Mouse (Mus musculus) MEL (cell line): Measurements from ENCODE around the gene Scyl2. TPM values are rescaled to one million over a fixed set of nuclear protein-coding genes. Genes with fewer than 3 reads are reported as not detected.

Experiments used
- DNase-seq: peaks from one replicate; pipeline ENCODE4 v3.0.0; 2011; ENCODE audit warnings: low read depth, low spot score
- H3K27ac ChIP-seq: 2 replicates; pipeline ENCODE4 v1.5.1; 2012; ENCODE audit warnings: low read depth, mild to moderate bottlenecking, control low read depth, low read length, moderate library complexity; ENCODE audit not compliant: control insufficient read depth
- H3K27me3 ChIP-seq, 2 experiments: fragments of 150-350 bp in 1 of 2; sonication (generic) in 1 of 2; 2 replicates each; pipeline ENCODE4 v1.6.1; 2012; ENCODE audit warnings: low read length in 2 of 2, mild to moderate bottlenecking in 2 of 2, improper control_type of control experiment in 1 of 2, moderate library complexity in 1 of 2; ENCODE audit not compliant: insufficient read depth in 2 of 2, control insufficient read depth in 1 of 2
- H3K36me3 ChIP-seq, 2 experiments: 2 replicates each; pipeline ENCODE4 v1.6.1; 2012 to 2014; ENCODE audit warnings: low read length in 2 of 2, improper control_type of control experiment in 1 of 2, inconsistent platforms in 1 of 2, mild to moderate bottlenecking in 1 of 2; ENCODE audit not compliant: insufficient read depth in 2 of 2, control insufficient read depth in 1 of 2
- H3K4me1 ChIP-seq, 2 experiments: fragments of 150-350 bp in 1 of 2; sonication (generic) in 1 of 2; 2 replicates each; pipeline ENCODE4 v1.6.1; 2012; ENCODE audit warnings: low read length in 2 of 2, improper control_type of control experiment in 1 of 2, mild to moderate bottlenecking in 1 of 2; ENCODE audit not compliant: insufficient read depth in 2 of 2, control insufficient read depth in 1 of 2
- H3K4me3 ChIP-seq, 2 experiments: fragments of 150-350 bp in 1 of 2; sonication (generic) in 1 of 2; 2 replicates each; pipeline ENCODE4 v1.5.1; 2012; ENCODE audit warnings: low read depth in 2 of 2, low read length in 2 of 2, mild to moderate bottlenecking in 2 of 2, moderate library complexity in 2 of 2, control low read depth in 1 of 2, improper control_type of control experiment in 1 of 2; ENCODE audit not compliant: control insufficient read depth in 1 of 2, insufficient read depth in 1 of 2
- H3K79me2 ChIP-seq: 2 replicates; pipeline ENCODE4 v1.6.1; 2012; ENCODE audit warnings: mild to moderate bottlenecking, low read length, moderate library complexity; ENCODE audit not compliant: control insufficient read depth, poor library complexity, insufficient read depth
- H3K9ac ChIP-seq: 2 replicates; pipeline ENCODE4 v1.6.1; 2012; ENCODE audit warnings: low read depth, mild to moderate bottlenecking, control low read depth, low read length, moderate library complexity; ENCODE audit not compliant: control insufficient read depth, poor library complexity, severe bottlenecking
- H3K9me3 ChIP-seq: fragments of 150-350 bp; sonication (generic); replicated peaks from 2 replicates; pipeline ENCODE4 v1.6.1; 2012; ENCODE audit warnings: mild to moderate bottlenecking, low read length, improper control_type of control experiment, moderate library complexity; ENCODE audit not compliant: insufficient read depth
- BHLHE40 ChIP-seq: IDR thresholded peaks from 2 replicates; pipeline ENCODE4 v1.6.1; 2012; ENCODE audit warnings: low read depth, mild to moderate bottlenecking, inconsistent platforms, low read length, improper control_type of control experiment, borderline replicate concordance
- CHD1 ChIP-seq: IDR thresholded peaks from 2 replicates; pipeline ENCODE4 v1.6.1; 2012; ENCODE audit warnings: low read depth, mild to moderate bottlenecking, inconsistent platforms, low read length, improper control_type of control experiment
- CHD2 ChIP-seq: IDR thresholded peaks from 2 replicates; pipeline ENCODE4 v1.6.1; 2011; ENCODE audit warnings: low read length, improper control_type of control experiment
- CTCF ChIP-seq, 3 experiments: IDR thresholded peaks in 2 of 3; conservative IDR thresholded peaks in 1 of 3; 2 replicates each; pipeline ENCODE4 v1.5.1; 2011 to 2012; ENCODE audit warnings: low read length in 3 of 3, low read depth in 2 of 3, mild to moderate bottlenecking in 2 of 3, improper control_type of control experiment in 1 of 3, inconsistent platforms in 1 of 3, mixed read lengths in 1 of 3, moderate library complexity in 1 of 3; ENCODE audit not compliant: control insufficient read depth in 1 of 3, insufficient read depth in 1 of 3, poor library complexity in 1 of 3, severe bottlenecking in 1 of 3
- E2F4 ChIP-seq: IDR thresholded peaks from 2 replicates; pipeline ENCODE4 v1.6.1; 2011; ENCODE audit warnings: low read depth, low read length, improper control_type of control experiment, borderline replicate concordance
- EP300 ChIP-seq, 2 experiments: IDR thresholded peaks; 2 replicates each; pipeline ENCODE4 v1.6.1; 2011; ENCODE audit warnings: improper control_type of control experiment in 2 of 2, low read length in 2 of 2, low read depth in 1 of 2, mild to moderate bottlenecking in 1 of 2
- ETS1 ChIP-seq: IDR thresholded peaks from 2 replicates; pipeline ENCODE4 v1.6.1; 2012; ENCODE audit warnings: low read depth, mild to moderate bottlenecking, inconsistent platforms, low read length, improper control_type of control experiment, moderate library complexity
- GABPA ChIP-seq: IDR thresholded peaks from 2 replicates; pipeline ENCODE4 v1.6.1; 2012; ENCODE audit warnings: low read depth, mild to moderate bottlenecking, inconsistent platforms, low read length, improper control_type of control experiment, moderate library complexity
- GATA1 ChIP-seq: IDR thresholded peaks from 2 replicates; pipeline ENCODE4 v1.6.1; 2011; ENCODE audit warnings: low read depth, low read length, improper control_type of control experiment
- JUND ChIP-seq: IDR thresholded peaks from 2 replicates; pipeline ENCODE4 v1.6.1; 2011; ENCODE audit warnings: low read depth, mild to moderate bottlenecking, improper control_type of control experiment, low read length
- MAX ChIP-seq: IDR thresholded peaks from 2 replicates; pipeline ENCODE4 v1.6.1; 2011; ENCODE audit warnings: low read length, improper control_type of control experiment
- MAZ ChIP-seq: IDR thresholded peaks from 2 replicates; pipeline ENCODE4 v1.6.1; 2012; ENCODE audit warnings: low read depth, mild to moderate bottlenecking, inconsistent platforms, low read length, improper control_type of control experiment
- MEF2A ChIP-seq: IDR thresholded peaks from 2 replicates; pipeline ENCODE4 v1.6.1; 2014; ENCODE audit warnings: low read depth, mild to moderate bottlenecking, inconsistent platforms, low read length, improper control_type of control experiment; ENCODE audit not compliant: poor library complexity, insufficient replicate concordance, severe bottlenecking; ENCODE audit errors: extremely low read depth
- MXI1 ChIP-seq: IDR thresholded peaks from 2 replicates; pipeline ENCODE4 v1.6.1; 2011; ENCODE audit warnings: mild to moderate bottlenecking, low read depth, low read length, improper control_type of control experiment
- MYB ChIP-seq: IDR thresholded peaks from 2 replicates; pipeline ENCODE4 v1.6.1; 2011; ENCODE audit warnings: mild to moderate bottlenecking, low read depth, low read length, improper control_type of control experiment
- MYC ChIP-seq: IDR thresholded peaks from 2 replicates; pipeline ENCODE4 v1.6.1; 2011; ENCODE audit warnings: low read depth, mild to moderate bottlenecking, low read length, improper control_type of control experiment, moderate library complexity
- NELFE ChIP-seq: IDR thresholded peaks from 2 replicates; pipeline ENCODE4 v1.6.1; 2011; ENCODE audit warnings: low read depth, low read length, improper control_type of control experiment
- POLR2A ChIP-seq, 2 experiments: IDR thresholded peaks; 2 replicates each; pipeline ENCODE4 v1.6.1; 2011 to 2012; ENCODE audit warnings: low read length in 2 of 2, mild to moderate bottlenecking in 2 of 2, control low read depth in 1 of 2, improper control_type of control experiment in 1 of 2, low read depth in 1 of 2, moderate library complexity in 1 of 2; ENCODE audit not compliant: control insufficient read depth in 1 of 2, insufficient read depth in 1 of 2, poor library complexity in 1 of 2
- POLR2AphosphoS2 ChIP-seq: IDR thresholded peaks from 2 replicates; pipeline ENCODE4 v1.6.1; 2011; ENCODE audit warnings: low read length, improper control_type of control experiment
- POLR2AphosphoS5 ChIP-seq: IDR thresholded peaks from 2 replicates; pipeline ENCODE4 v1.6.1; 2012; ENCODE audit warnings: low read depth, borderline replicate concordance, mild to moderate bottlenecking, inconsistent platforms, low read length, moderate library complexity, mixed read lengths
- RAD21 ChIP-seq: IDR thresholded peaks from 2 replicates; pipeline ENCODE4 v1.6.1; 2011; ENCODE audit warnings: mild to moderate bottlenecking, low read depth, low read length, improper control_type of control experiment
- RCOR1 ChIP-seq: IDR thresholded peaks from 2 replicates; pipeline ENCODE4 v1.6.1; 2012; ENCODE audit warnings: low read depth, mild to moderate bottlenecking, inconsistent platforms, low read length, improper control_type of control experiment
- SIN3A ChIP-seq: IDR thresholded peaks from 2 replicates; pipeline ENCODE4 v1.6.1; 2012; ENCODE audit warnings: low read length, improper control_type of control experiment, inconsistent platforms
- TAL1 ChIP-seq: IDR thresholded peaks from 2 replicates; pipeline ENCODE4 v1.6.1; 2012; ENCODE audit warnings: mild to moderate bottlenecking, inconsistent platforms, low read length, moderate library complexity, mixed read lengths
- TCF12 ChIP-seq: IDR thresholded peaks from 2 replicates; pipeline ENCODE4 v1.6.1; 2014; ENCODE audit warnings: low read depth, mild to moderate bottlenecking, inconsistent platforms, low read length, improper control_type of control experiment, moderate library complexity
- UBTF ChIP-seq: IDR thresholded peaks from 2 replicates; pipeline ENCODE4 v1.6.1; 2012; ENCODE audit warnings: low read depth, mild to moderate bottlenecking, inconsistent platforms, low read length, improper control_type of control experiment, moderate library complexity, borderline replicate concordance; ENCODE audit not compliant: insufficient read depth
- USF1 ChIP-seq: IDR thresholded peaks from 2 replicates; pipeline ENCODE4 v1.6.1; 2014; ENCODE audit warnings: low read depth, mild to moderate bottlenecking, inconsistent platforms, low read length, improper control_type of control experiment, moderate library complexity
- USF2 ChIP-seq, 2 experiments: IDR thresholded peaks; 2 replicates each; pipeline ENCODE4 v1.6.1; 2011 to 2012; ENCODE audit warnings: improper control_type of control experiment in 2 of 2, low read length in 2 of 2, borderline replicate concordance in 1 of 2, inconsistent platforms in 1 of 2, low read depth in 1 of 2, mild to moderate bottlenecking in 1 of 2; ENCODE audit not compliant: insufficient read depth in 1 of 2
- ZC3H11A ChIP-seq: IDR thresholded peaks from 2 replicates; pipeline ENCODE4 v1.6.1; 2012; ENCODE audit warnings: low read depth, mild to moderate bottlenecking, inconsistent platforms, low read length, improper control_type of control experiment
- ZKSCAN1 ChIP-seq: IDR thresholded peaks from 2 replicates; pipeline ENCODE4 v1.6.1; 2012; ENCODE audit warnings: low read depth, mild to moderate bottlenecking, inconsistent platforms, low read length, improper control_type of control experiment, moderate library complexity
- ZMIZ1 ChIP-seq: IDR thresholded peaks from 2 replicates; pipeline ENCODE4 v1.6.1; 2012; ENCODE audit warnings: low read depth, mild to moderate bottlenecking, inconsistent platforms, low read length, improper control_type of control experiment, moderate library complexity
- ZNF384 ChIP-seq: IDR thresholded peaks from 2 replicates; pipeline ENCODE4 v1.6.1; 2012; ENCODE audit warnings: low read depth, mild to moderate bottlenecking, inconsistent platforms, low read length, improper control_type of control experiment
- polyA plus RNA-seq, 2 experiments: library from polyadenylated mRNA; stranded (reverse) in 1 of 2; unstranded in 1 of 2; fragments of >175 nt in 1 of 2; fragments of >200 nt in 1 of 2; gene quantifications; 2 replicates each; pipeline versions ENCODE4 v1.2.1 to v1.2.4; 2012; ENCODE audit warnings: low replicate concordance in 2 of 2, low read depth in 1 of 2; ENCODE audit not compliant: insufficient read length in 2 of 2, insufficient read depth in 1 of 2, missing spikeins in 1 of 2
- total RNA-seq: library from RNA; depleted of rRNA; stranded (reverse); fragments of 300-350 nt; gene quantifications from 2 replicates; pipeline ENCODE4 v1.2.3, GENCODE M21; 2012

The Scyl2 gene
- total and polyA plus RNA-seq, 3 experiments, result 19.8 to 27.9 TPM; not detected in 1

DNA sequence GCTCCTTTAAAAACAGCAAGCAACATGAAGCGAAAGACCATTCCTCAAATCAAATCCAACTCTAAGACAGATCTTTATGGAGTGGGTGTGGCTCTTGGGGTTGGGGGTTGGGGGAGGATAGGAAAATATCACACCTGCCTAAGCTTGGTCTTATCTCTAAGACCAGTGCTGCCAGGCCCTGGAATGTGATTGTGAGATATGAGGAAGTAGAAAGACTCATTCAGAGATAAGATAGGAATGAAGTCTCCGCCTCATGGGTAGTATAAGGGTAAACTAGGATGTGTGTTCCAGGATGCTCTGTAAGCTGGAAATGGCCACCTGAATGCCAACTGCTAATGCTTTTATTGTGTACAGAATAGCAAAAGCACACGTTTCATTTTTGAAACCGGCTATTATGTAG lies 91.8 kb downstream of the Scyl2 start:
- no peak overlapping the region for H3K9ac ChIP-seq
- H3K27me3 ChIP-seq, result no peaks in the 10 kb centered on the region
- H3K4me1 ChIP-seq, result peaks cover 15 to 33% of the 10 kb centered on the region in 2 experiments
- no peak for TF ChIP-seq NELFE
- TF ChIP-seq RCOR1, result peak; percentile 83
- no peak for TF ChIP-seq CTCF (IDR thresholded peaks at IDR 0.05 in 2 of 3, conservative IDR thresholded peaks at IDR 0.05 in 1 of 3; ENCODE audit: control insufficient read depth in 1 of 3, insufficient read depth in 1 of 3, low read depth in 2 of 3, low read length in 3 of 3, poor library complexity in 1 of 3, severe bottlenecking in 1 of 3)
- no peak for TF ChIP-seq CHD2
- TF ChIP-seq POLR2AphosphoS2, result no peak
- peak; percentile 84 to 94 for TF ChIP-seq EP300 (IDR thresholded peaks at IDR 0.05; ENCODE audit: low read depth in 1 of 2, low read length in 2 of 2)
- TF ChIP-seq GATA1, result peak; percentile 95
- TF ChIP-seq JUND, result no peak
- no peak for TF ChIP-seq RAD21
- TF ChIP-seq ETS1, result peak; percentile 80; the same call in 1 of the 2 replicates
- TF ChIP-seq CHD1, result no peak
- TF ChIP-seq ZMIZ1, result no peak
- TF ChIP-seq E2F4, result no peak
- TF ChIP-seq MAZ, result no peak
- 0 out of 2 replicates have a peak, but pooled peaks have one; percentile 44 for TF ChIP-seq MYC
- no peak for TF ChIP-seq USF1
- TF ChIP-seq POLR2A (IDR thresholded peaks at IDR 0.05; ENCODE audit: control insufficient read depth in 1 of 2, insufficient read depth in 1 of 2, low read depth in 1 of 2, low read length in 2 of 2, poor library complexity in 1 of 2), result no peak
- TF ChIP-seq MXI1, result no peak
- TF ChIP-seq TAL1, result peak; percentile 57
- TF ChIP-seq SIN3A, result no peak
- TF ChIP-seq BHLHE40, result peak; percentile 55; the same call in 1 of the 2 replicates
- TF ChIP-seq TCF12, result peak; percentile 98
- no peak for TF ChIP-seq MEF2A
- TF ChIP-seq, all 39 proteins: peak for 8
- no peaks in the 10 kb centered on the region for H3K9me3 ChIP-seq
- no peaks in the 10 kb centered on the region for H3K79me2 ChIP-seq
- H3K27ac ChIP-seq, result no peak overlapping the region
- peak; percentile 33 for DNase-seq
- no peak overlapping the region for H3K4me3 ChIP-seq
- peaks cover 0 to 24% of the 10 kb centered on the region in 2 experiments; a peak in 2 of 4 replicates for H3K36me3 ChIP-seq

DNA sequence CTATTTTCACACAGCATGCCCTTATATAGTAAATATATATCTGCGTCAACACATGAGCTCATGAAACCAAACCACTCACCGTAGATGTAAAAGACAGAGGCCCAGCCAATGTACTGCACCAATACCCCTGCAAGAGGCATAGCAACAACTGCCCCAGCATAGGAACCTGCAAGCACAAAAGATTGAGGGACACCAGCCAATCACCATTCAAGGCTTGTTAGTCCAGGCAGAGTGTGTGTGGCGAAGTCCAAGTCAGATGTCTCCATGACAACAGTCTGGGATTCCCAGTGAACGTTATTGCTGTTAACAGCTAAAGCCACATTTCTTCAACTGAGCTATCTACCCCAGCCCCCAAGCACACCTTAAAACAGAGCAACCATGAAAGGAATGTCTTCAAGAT lies 93.3 kb downstream of the Scyl2 start:
- Histone ChIP-seq H3K27ac (no peak overlapping the region), H3K4me1 (peaks cover 17 to 29% of the 10 kb centered on the region in 2 experiments), H3K27me3 (no peaks in the 10 kb centered on the region), H3K9ac (no peak overlapping the region), H3K36me3 (peaks cover 0 to 29% of the 10 kb centered on the region in 2 experiments; a peak in 2 of 4 replicates), H3K79me2 (no peaks in the 10 kb centered on the region), H3K9me3 (no peaks in the 10 kb centered on the region), H3K4me3 (no peak overlapping the region)
- TF ChIP-seq MYB, result no peak
- TF ChIP-seq MXI1, result no peak
- TF ChIP-seq CHD2, result no peak
- no peak for TF ChIP-seq ZC3H11A
- no peak for TF ChIP-seq ZNF384
- no peak for TF ChIP-seq USF2 (IDR thresholded peaks at IDR 0.05; ENCODE audit: borderline replicate concordance in 1 of 2, insufficient read depth in 1 of 2, low read depth in 1 of 2, low read length in 2 of 2)
- no peak for TF ChIP-seq ETS1
- TF ChIP-seq TAL1, result no peak
- no peak for TF ChIP-seq MAZ
- TF ChIP-seq POLR2AphosphoS5, result no peak
- TF ChIP-seq MYC, result no peak
- no peak for TF ChIP-seq MAX
- TF ChIP-seq ZKSCAN1, result no peak
- no peak for TF ChIP-seq MEF2A
- no peak for TF ChIP-seq UBTF
- no peak for TF ChIP-seq GABPA
- no peak for TF ChIP-seq EP300 (IDR thresholded peaks at IDR 0.05; ENCODE audit: low read depth in 1 of 2, low read length in 2 of 2)
- no peak for TF ChIP-seq CHD1
- no peak for DNase-seq
